Mouse (Mus musculus) adrenal gland, postnatal 25 days (tissue): ENCODE measurements around the gene Hba-a2. TPM values are rescaled to one million over a fixed set of nuclear protein-coding genes. Genes with fewer than 3 reads are reported as not detected.
"Not testable (repeated sequence)": the region's sequence is repeated elsewhere in the genome, so short reads cannot be mapped to it uniquely, and the experiment has no call there.

ENCODE experiments used
- DNase-seq: peaks from one replicate; pipeline ENCODE4 v3.0.0; 2021; ENCODE audit warnings: mixed read lengths
- long read RNA-seq: library from polyadenylated mRNA; stranded (forward); transcript quantifications from one replicate; pipeline ENCODE4 v2.0.0, GENCODE M21; 2021
- total RNA-seq: library from RNA; stranded (reverse); gene quantifications from 2 replicates; pipeline ENCODE4 v1.2.3, GENCODE M21; 2021

Hba-a2 gene
- 1,730 and 2,563 TPM in 2 replicates for total RNA-seq
- long read RNA-seq, transcript Hba-a2-202 (2 exons, 494 nt) = minor isoform, 5 of 385 reads
- long read RNA-seq, transcript Hba-a2-201 (3 exons, 554 nt) = major isoform, 368 of 385 reads
- long read RNA-seq, partial matches to known transcripts = 5 of 385 reads
- long read RNA-seq, other reads (novel, unspliced or antisense) = 7 of 385 reads

- DNase-seq = not testable (repeated sequence)
Measured at GRCm38 (mm10) chr11:32296203-32296602, at the start of gene Hba-a2. TSS of gene Hba-a2 (plus strand) at chr11:32296489.

GRCm38 (mm10) chr11:32247068-32247467, 49.2 kb upstream of the Hba-a2 start:
- DNase-seq = no peak

- DNase-seq = no peak
Measured at GRCm38 (mm10) chr11:32248350-32248749, 47.9 kb upstream of the Hba-a2 start.

- DNase-seq = no peak
Measured at GRCm38 (mm10) chr11:32250880-32251763, 45.2 kb upstream of the Hba-a2 start.

- DNase-seq = no peak
Measured at GRCm38 (mm10) chr11:32253121-32253520, 43.2 kb upstream of the Hba-a2 start.

- no peak for DNase-seq
Measured at GRCm38 (mm10) chr11:32256146-32256545, 40.1 kb upstream of the Hba-a2 start.

GRCm38 (mm10) chr11:32256566-32256965, 39.7 kb upstream of the Hba-a2 start:
- no peak for DNase-seq

GRCm38 (mm10) chr11:32262674-32263415, 33.4 kb upstream of the Hba-a2 start:
- DNase-seq = no peak

GRCm38 (mm10) chr11:32265117-32265738, 31.1 kb upstream of the Hba-a2 start:
- DNase-seq = no peak

- DNase-seq = no peak
Measured at GRCm38 (mm10) chr11:32266194-32266593, 30.1 kb upstream of the Hba-a2 start.

- DNase-seq = no peak
Measured at GRCm38 (mm10) chr11:32266776-32267175, 29.5 kb upstream of the Hba-a2 start.

GRCm38 (mm10) chr11:32267188-32267884, 29.0 kb upstream of the Hba-a2 start, which contains the start of gene Nprl3:
TSS of gene Nprl3 (minus strand) at chr11:32267707.
- peak; percentile 98 for DNase-seq

GRCm38 (mm10) chr11:32267964-32268363, 28.3 kb upstream of the Hba-a2 start:
- DNase-seq = no peak

- no peak for DNase-seq
Measured at GRCm38 (mm10) chr11:32268952-32269351, 27.3 kb upstream of the Hba-a2 start.

GRCm38 (mm10) chr11:32271178-32271577, 25.1 kb upstream of the Hba-a2 start:
- DNase-seq = no peak

GRCm38 (mm10) chr11:32276347-32276746, 19.9 kb upstream of the Hba-a2 start, which contains the start of gene Hba-x:
TSS of gene Hba-x (plus strand) at chr11:32276400.
- no peak for DNase-seq

GRCm38 (mm10) chr11:32277736-32278457, 18.4 kb upstream of the Hba-a2 start:
- DNase-seq = no peak

GRCm38 (mm10) chr11:32278458-32278957, 17.8 kb upstream of the Hba-a2 start:
- DNase-seq = no peak

- no peak for DNase-seq
Measured at GRCm38 (mm10) chr11:32280646-32281045, 15.6 kb upstream of the Hba-a2 start.

- no peak for DNase-seq
Measured at GRCm38 (mm10) chr11:32281416-32282144, 14.7 kb upstream of the Hba-a2 start.
